8 mouse cellular contexts compared by ENCODE assay signal in the genomic region with DNA sequence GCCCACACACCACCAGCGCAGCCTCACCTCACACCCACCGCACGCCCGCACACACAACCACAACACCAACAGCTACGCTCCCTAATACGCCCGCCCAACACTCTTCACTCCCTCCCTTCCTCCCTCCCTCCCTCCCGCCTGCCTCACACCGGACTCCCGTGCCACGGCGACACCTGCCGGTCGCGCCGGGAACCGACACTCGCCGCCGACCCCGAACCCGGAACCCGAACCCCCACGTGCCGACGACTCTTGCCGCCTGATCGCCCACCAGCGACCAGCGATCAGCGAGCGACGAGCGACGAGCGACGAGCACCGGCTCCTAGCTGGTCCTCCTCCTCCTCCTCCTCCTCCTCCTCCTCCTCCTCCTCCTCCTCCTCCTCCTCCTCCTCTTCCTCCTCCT. TPM values are rescaled to one million over a fixed set of nuclear protein-coding genes. Genes with fewer than 3 reads are reported as not detected.
DNase-seq lines count a peak whose midpoint lies in the region; ATAC-seq lines count a peak whose summit lies in the region.
"Not testable (repeated sequence)": the region's sequence is repeated elsewhere in the genome, so short reads cannot be mapped to it uniquely, and the experiment has no call there.

No protein-coding gene starts in this region.

- H3K4me1 ChIP-seq in embryonic facial prominence, embryonic 12.5 days; hindbrain, embryonic 14.5 days (replicated peaks; ENCODE audit: control insufficient read depth, insufficient read depth, low read length); liver, embryonic 12.5 days; midbrain, embryonic 15.5 days: not testable (repeated sequence)

- not testable (repeated sequence) for H3K9ac ChIP-seq in embryonic facial prominence, embryonic 12.5 days; hindbrain, embryonic 14.5 days; liver, embryonic 12.5 days; midbrain, embryonic 15.5 days

- 4% methylated on average over 21 of the region's 38 CpGs for WGBS in embryonic facial prominence, embryonic 12.5 days
- WGBS in hindbrain, embryonic 14.5 days = 2% methylated on average over 16 of the region's 38 CpGs
- WGBS in liver, embryonic 12.5 days (ENCODE audit: insufficient replicate concordance) = 2% methylated on average over 21 of the region's 38 CpGs
- 8% methylated on average over 22 of the region's 38 CpGs for WGBS in midbrain, embryonic 15.5 days

- H3K4me2 ChIP-seq in embryonic facial prominence, embryonic 12.5 days (replicated peaks) = peak overlapping the region; percentile 46
- H3K4me2 ChIP-seq in hindbrain, embryonic 14.5 days (replicated peaks) = peak overlapping the region; percentile 35; the same call in 1 of the 2 replicates
- H3K4me2 ChIP-seq in liver, embryonic 12.5 days = peak overlapping the region; percentile 57
- peak overlapping the region; percentile 26; the same call in 1 of the 2 replicates for H3K4me2 ChIP-seq in midbrain, embryonic 15.5 days

- not testable (repeated sequence) for H3K9me3 ChIP-seq in embryonic facial prominence, embryonic 12.5 days; hindbrain, embryonic 14.5 days (ENCODE audit: control insufficient read depth, low read length); liver, embryonic 12.5 days (replicated peaks); midbrain, embryonic 15.5 days

- H3K27me3 ChIP-seq in embryonic facial prominence, embryonic 12.5 days; hindbrain, embryonic 14.5 days (ENCODE audit: control insufficient read depth, insufficient read depth, low read length); liver, embryonic 12.5 days (replicated peaks); midbrain, embryonic 15.5 days (replicated peaks): not testable (repeated sequence)

- not testable (repeated sequence) for H3K36me3 ChIP-seq in embryonic facial prominence, embryonic 12.5 days; hindbrain, embryonic 14.5 days (replicated peaks; ENCODE audit: control insufficient read depth, insufficient read depth); liver, embryonic 12.5 days; midbrain, embryonic 15.5 days (replicated peaks)

- not testable (repeated sequence) for ATAC-seq in embryonic facial prominence, embryonic 12.5 days (ENCODE audit: insufficient number of reproducible peaks, insufficient read depth, low FRiP score, low TSS enrichment); hindbrain, embryonic 14.5 days (ENCODE audit: low FRiP score); liver, embryonic 12.5 days; midbrain, embryonic 15.5 days (replicated peaks)

- not testable (repeated sequence) for H3K27ac ChIP-seq in embryonic facial prominence, embryonic 12.5 days; hindbrain, embryonic 14.5 days; liver, embryonic 12.5 days; midbrain, embryonic 15.5 days

- DNase-seq in B cell, adult 2 months = peak; percentile 91 to 93
- peak; percentile 30 to 67 for DNase-seq in gastrocnemius, postnatal 36 days
- not testable (repeated sequence) for DNase-seq in hindbrain, embryonic 14.5 days (ENCODE audit: low spot score)
- peak; percentile 92 for DNase-seq in layer of hippocampus, adult 9-11 months
- DNase-seq in spleen, adult 18-20 months = peak; percentile 67 to 77

- intact Hi-C loops in gastrocnemius, postnatal 36 days (cut with DNase I) = not testable (repeated sequence)

- H3K4me3 ChIP-seq in embryonic facial prominence, embryonic 12.5 days = peak overlapping the region; percentile 32
- 0 out of 2 replicates have a peak overlapping the region, but pooled peaks have one; percentile 14 for H3K4me3 ChIP-seq in hindbrain, embryonic 14.5 days (replicated peaks; ENCODE audit: low read length)
- H3K4me3 ChIP-seq in liver, embryonic 12.5 days = peak overlapping the region; percentile 39
- H3K4me3 ChIP-seq in midbrain, embryonic 15.5 days = peak overlapping the region; percentile 26

RNA-seq across cellular contexts. Expression of a gene that starts 55.4 kb away (rescaled TPM):
- 298 and 300 TPM in 2 replicates for polyA plus RNA-seq in embryonic facial prominence, embryonic 12.5 days (2016; fragmentation: Nextera tagmentation; extraction: Ambion mirVana)
- total RNA-seq in gastrocnemius, postnatal 36 days (2021) = 10 to 100 TPM; 12.4 to 14.2 TPM
- polyA plus RNA-seq in hindbrain, embryonic 14.5 days (2014; fragmentation: Nextera tagmentation; extraction: Ambion mirVana) = 149 and 168 TPM in 2 replicates
- polyA plus RNA-seq in liver, embryonic 12.5 days (2016; fragmentation: Nextera tagmentation; extraction: Ambion mirVana) = 142 and 147 TPM in 2 replicates
- 138 and 149 TPM in 2 replicates for polyA plus RNA-seq in midbrain, embryonic 15.5 days (2015; fragmentation: Nextera tagmentation; extraction: Ambion mirVana)
